Mouse (Mus musculus) C2C12 (cell line): ENCODE results near the gene Rsph10b. TPM values are rescaled to one million over a fixed set of nuclear protein-coding genes. Genes with fewer than 3 reads are reported as not detected.

Source experiments
- H3K27me3 ChIP-seq: one replicate; pipeline ENCODE4 v1.6.1; 2011; ENCODE audit not compliant: control insufficient read depth, insufficient read depth, insufficient read length
- H3K36me3 ChIP-seq: one replicate; pipeline ENCODE4 v1.6.1; 2011; ENCODE audit not compliant: control insufficient read depth, insufficient read depth
- H3K4me3 ChIP-seq: one replicate; pipeline ENCODE4 v1.5.1; 2011; ENCODE audit warnings: mild to moderate bottlenecking, control low read depth; ENCODE audit not compliant: poor library complexity, insufficient read depth, severe bottlenecking
- H3K79me2 ChIP-seq: one replicate; pipeline ENCODE4 v1.6.1; 2011; ENCODE audit not compliant: control insufficient read depth, insufficient read depth
- H3K79me3 ChIP-seq: one replicate; pipeline ENCODE4 v1.6.1; 2011; ENCODE audit warnings: low read depth, control low read depth
- H3ac ChIP-seq: one replicate; pipeline ENCODE3; 2011; ENCODE audit warnings: low read depth; ENCODE audit not compliant: control insufficient read depth, insufficient read length
- CEBPB ChIP-seq: IDR thresholded peaks from one replicate; pipeline ENCODE4 v1.6.1; 2011; ENCODE audit warnings: low read depth, mild to moderate bottlenecking, control low read depth, moderate library complexity
- CTCF ChIP-seq: IDR thresholded peaks from one replicate; pipeline ENCODE4 v1.5.1; 2011; ENCODE audit not compliant: control insufficient read depth, insufficient read depth, insufficient read length
- FOSL1 ChIP-seq: IDR thresholded peaks from one replicate; pipeline ENCODE4 v1.8.0; 2011; ENCODE audit warnings: mild to moderate bottlenecking, low read length; ENCODE audit not compliant: poor library complexity, insufficient read depth, severe bottlenecking
- MAX ChIP-seq: IDR thresholded peaks from one replicate; pipeline ENCODE4 v1.6.1; 2011; ENCODE audit warnings: mild to moderate bottlenecking, control low read depth
- MYOD1 ChIP-seq: IDR thresholded peaks from one replicate; pipeline ENCODE4 v1.6.1; 2011; ENCODE audit warnings: low read depth; ENCODE audit not compliant: control insufficient read depth, insufficient read length
- MYOG ChIP-seq: IDR thresholded peaks from one replicate; pipeline ENCODE4 v1.6.1; 2011; ENCODE audit not compliant: control insufficient read depth, insufficient read length; ENCODE audit errors: extremely low read depth
- USF1 ChIP-seq: IDR thresholded peaks from one replicate; pipeline ENCODE4 v1.6.1; 2011; ENCODE audit warnings: low read depth, mild to moderate bottlenecking, control low read depth, moderate library complexity
- polyA plus RNA-seq: library from polyadenylated mRNA; unstranded; fragments of >200 nt; fragmentation: generic; extraction: Trizol; gene quantifications from one replicate; pipeline ENCODE4 v1.2.1, GENCODE M21; 2012; ENCODE audit warnings: missing spikeins

The Rsph10b gene
- polyA plus RNA-seq, 1 experiment, result not detected

DNA sequence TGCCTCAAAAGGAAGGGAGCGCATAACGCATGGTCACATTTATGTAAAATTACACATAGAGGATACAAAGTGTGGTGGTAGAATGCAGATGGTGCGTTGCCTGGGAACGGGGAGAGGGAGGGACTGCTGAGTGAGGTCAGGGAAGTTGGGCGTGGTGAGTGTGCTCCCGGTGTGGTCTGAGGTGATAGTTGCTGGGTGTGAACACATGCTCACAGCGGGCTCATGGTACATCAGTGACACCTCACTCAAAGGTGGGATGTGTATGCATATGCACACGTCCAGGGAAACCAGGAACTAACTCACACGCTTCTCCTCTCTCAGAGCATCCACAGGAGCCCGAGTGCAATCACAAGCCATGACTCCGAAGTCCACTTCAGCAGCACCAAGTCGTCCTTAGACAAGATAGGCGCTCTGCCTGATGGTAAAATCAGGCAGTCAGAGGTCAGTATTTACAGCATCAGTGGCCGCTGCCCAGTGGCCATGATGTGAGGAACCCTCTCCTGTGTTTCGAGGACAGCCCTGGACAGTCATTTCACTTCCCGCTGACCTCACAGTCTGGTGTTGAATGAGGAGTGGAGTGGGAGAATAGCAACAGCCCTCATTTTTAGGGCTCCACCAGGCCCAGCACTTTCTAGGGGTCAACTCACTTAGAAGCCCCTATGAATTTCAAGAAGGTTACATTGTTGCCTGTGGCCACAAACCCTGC, 44.0 kb downstream of the Rsph10b start:
- no peak for TF ChIP-seq MAX
- TF ChIP-seq USF1, result no peak
- TF ChIP-seq FOSL1, result no peak

DNA sequence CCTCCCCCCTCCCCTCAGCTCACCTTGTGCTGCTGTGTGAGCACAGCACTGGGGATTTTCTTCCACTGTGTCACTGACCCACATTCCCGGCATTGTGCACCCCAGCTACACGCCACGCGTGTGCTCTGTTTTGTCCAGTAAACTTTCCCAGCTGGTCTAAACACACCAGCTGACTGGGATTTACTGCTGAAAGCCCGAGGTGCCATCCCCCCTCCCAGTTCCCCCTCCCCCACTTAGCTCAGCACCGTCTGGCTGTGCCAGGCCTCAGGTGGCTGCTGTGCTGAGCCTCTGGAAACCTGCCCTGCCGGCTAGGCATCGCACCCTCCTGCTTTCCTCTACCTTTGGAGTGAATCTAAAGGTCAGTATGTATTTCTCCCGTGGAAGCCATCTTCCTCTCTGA, 48.0 kb downstream of the Rsph10b start:
- no peaks in the 10 kb centered on the region for H3K36me3 ChIP-seq
- H3ac ChIP-seq, result no peak overlapping the region
- no peak overlapping the region for H3K4me3 ChIP-seq
- peaks cover 5% of the 10 kb centered on the region for H3K27me3 ChIP-seq
- TF ChIP-seq FOSL1 (no peak), CEBPB (no peak), MYOG (no peak), CTCF (no peak), MAX (no peak), USF1 (no peak), MYOD1 (no peak)
- no peaks in the 10 kb centered on the region for H3K79me2 ChIP-seq
- no peaks in the 10 kb centered on the region for H3K79me3 ChIP-seq

More for the DNA sequence above, 44.0 kb downstream of the Rsph10b start:
- no peak overlapping the region for H3K4me3 ChIP-seq
- no peaks in the 10 kb centered on the region for H3K36me3 ChIP-seq
- no peak overlapping the region for H3ac ChIP-seq
- H3K79me3 ChIP-seq, result no peaks in the 10 kb centered on the region
- no peaks in the 10 kb centered on the region for H3K79me2 ChIP-seq
- peaks cover 5% of the 10 kb centered on the region for H3K27me3 ChIP-seq

DNA sequence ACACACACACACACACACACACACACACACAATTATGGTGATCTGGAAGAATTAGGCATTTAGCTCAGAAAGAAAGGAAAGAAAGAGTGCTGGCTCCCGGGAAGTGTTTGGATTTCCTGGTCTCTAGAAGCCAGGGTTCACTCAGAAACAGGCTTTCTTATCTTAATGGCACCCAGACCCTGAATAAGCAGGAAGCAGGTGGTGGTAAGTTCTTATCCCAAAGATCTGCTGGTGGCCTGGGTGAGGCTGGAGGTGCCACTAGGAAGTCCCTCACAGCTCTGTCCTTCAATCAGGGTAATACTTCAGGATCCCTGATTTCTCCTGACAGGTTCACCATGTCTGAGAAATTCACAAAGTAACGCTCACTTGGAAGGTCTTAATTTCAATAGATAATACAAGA, 49.5 kb downstream of the Rsph10b start:
- Histone ChIP-seq H3K36me3 (peaks cover 10% of the 10 kb centered on the region), H3K27me3 (no peaks in the 10 kb centered on the region), H3K79me3 (no peaks in the 10 kb centered on the region), H3K4me3 (no peak overlapping the region), H3K79me2 (no peaks in the 10 kb centered on the region), H3ac (no peak overlapping the region)
- no peak for TF ChIP-seq CEBPB
- no peak for TF ChIP-seq USF1

DNA sequence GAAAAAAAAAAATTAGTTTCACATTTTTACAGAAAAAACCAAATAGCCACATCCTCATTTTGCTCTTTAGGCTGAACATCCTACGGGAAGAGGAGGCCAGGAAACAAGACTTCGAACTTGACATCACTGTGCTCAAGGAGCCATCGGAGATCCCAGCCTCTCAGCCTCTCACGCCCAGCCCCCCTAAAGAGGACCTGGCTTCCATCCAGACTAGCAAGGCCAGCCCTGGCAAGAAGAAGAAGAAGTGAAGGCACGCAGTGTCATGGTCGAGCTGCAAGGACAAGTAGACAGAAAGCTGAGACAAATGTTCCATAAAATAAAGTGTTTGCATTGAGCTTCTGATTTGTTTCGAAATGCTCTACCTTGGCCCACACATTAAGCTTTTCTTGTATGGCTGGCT, 52.5 kb downstream of the Rsph10b start:
- Histone ChIP-seq H3K27me3 (no peaks in the 10 kb centered on the region), H3K4me3 (no peak overlapping the region), H3K79me2 (no peaks in the 10 kb centered on the region), H3K79me3 (no peaks in the 10 kb centered on the region), H3ac (no peak overlapping the region), H3K36me3 (peaks cover 38% of the 10 kb centered on the region)
- TF ChIP-seq MYOG, result no peak
- TF ChIP-seq MAX, result no peak
- no peak for TF ChIP-seq FOSL1
- TF ChIP-seq USF1, result no peak
- TF ChIP-seq CTCF, result no peak
- TF ChIP-seq MYOD1, result no peak
- no peak for TF ChIP-seq CEBPB

DNA sequence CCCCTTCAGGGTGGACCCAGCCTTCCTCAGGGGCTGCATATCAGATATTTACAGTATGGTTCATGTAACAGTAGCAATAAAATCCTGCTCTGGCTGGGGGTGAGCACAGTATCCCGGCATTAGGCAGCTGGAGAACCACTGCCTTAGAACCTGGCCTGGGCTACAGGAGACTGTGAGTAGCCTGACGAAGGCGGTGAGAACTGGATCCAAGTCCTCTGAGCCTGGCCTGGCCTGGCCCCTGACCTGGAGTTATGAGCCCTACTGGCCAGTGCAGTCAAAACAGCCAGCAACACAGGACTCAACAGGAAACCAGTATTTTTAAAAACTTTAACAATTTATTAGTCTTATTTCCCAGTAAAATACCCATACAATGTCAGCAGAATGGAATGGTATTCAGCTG, 54.8 kb downstream of the Rsph10b start:
- H3K79me2 ChIP-seq, result no peaks in the 10 kb centered on the region
- H3K79me3 ChIP-seq, result no peaks in the 10 kb centered on the region
- H3K27me3 ChIP-seq, result no peaks in the 10 kb centered on the region
- no peak overlapping the region for H3ac ChIP-seq
- no peak for TF ChIP-seq FOSL1
- TF ChIP-seq CTCF, result no peak
- no peak for TF ChIP-seq MAX
- TF ChIP-seq MYOD1, result no peak
- no peak for TF ChIP-seq CEBPB
- no peak for TF ChIP-seq MYOG
- TF ChIP-seq USF1, result no peak
- peaks cover 55% of the 10 kb centered on the region for H3K36me3 ChIP-seq
- no peak overlapping the region for H3K4me3 ChIP-seq

DNA sequence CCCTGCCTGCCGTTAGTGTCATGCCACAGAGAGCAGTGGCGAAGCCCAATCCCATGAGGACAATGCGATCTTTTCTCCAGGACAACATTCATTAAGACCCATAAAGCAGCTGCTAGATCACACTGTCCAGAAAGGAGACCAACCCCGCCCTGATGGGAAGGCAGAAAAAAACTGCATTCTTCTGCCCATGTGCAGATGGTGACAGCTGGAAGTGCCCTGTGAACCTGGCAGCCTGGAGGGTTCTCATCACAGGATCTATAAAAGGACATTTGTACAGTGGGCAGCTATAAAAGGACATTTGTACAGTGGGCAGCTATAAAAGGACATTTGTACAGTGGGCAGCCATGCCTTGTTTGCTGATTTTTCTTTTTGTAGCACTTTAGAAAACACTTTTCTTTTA, 56.2 kb downstream of the Rsph10b start:
- Histone ChIP-seq H3K27me3 (no peaks in the 10 kb centered on the region), H3ac (no peak overlapping the region), H3K79me3 (no peaks in the 10 kb centered on the region), H3K79me2 (no peaks in the 10 kb centered on the region), H3K4me3 (no peak overlapping the region), H3K36me3 (peaks cover 55% of the 10 kb centered on the region)
- no peak for TF ChIP-seq MYOG
- TF ChIP-seq CEBPB, result no peak
- TF ChIP-seq USF1, result no peak
- TF ChIP-seq MAX, result no peak
- no peak for TF ChIP-seq MYOD1
- TF ChIP-seq FOSL1, result no peak
- TF ChIP-seq CTCF, result no peak
